Mouse (Mus musculus) sigmoid colon, adult 10 weeks (tissue): ENCODE results near the gene Cpeb2. TPM values are rescaled to one million over a fixed set of nuclear protein-coding genes. Genes with fewer than 3 reads are reported as not detected.

Source experiments
- polyA plus RNA-seq: library from polyadenylated mRNA; stranded (reverse); fragments of 350-450 nt; fragmentation: Illumina TruSeq; extraction: RNeasy Lipid Tissue Mini Kit (QIAGEN cat#74804); gene quantifications from one replicate; pipeline ENCODE4 v1.2.3, GENCODE M21; 2014; ENCODE audit warnings: low read depth, low replicate concordance

Gene Cpeb2
- 60.8 TPM for polyA plus RNA-seq

GRCm38 (mm10) chr5:43232480-43233315 is at the start of gene Cpeb2:
TSS of gene Cpeb2 (plus strand) at chr5:43233170.

